Mouse (Mus musculus) MEL (cell line): ENCODE results near the gene 1700029H14Rik. TPM values are rescaled to one million over a fixed set of nuclear protein-coding genes. Genes with fewer than 3 reads are reported as not detected.

Experiments used
- DNase-seq: peaks from one replicate; pipeline ENCODE4 v3.0.0; 2011; ENCODE audit warnings: low read depth, low spot score
- H3K27ac ChIP-seq: 2 replicates; pipeline ENCODE4 v1.5.1; 2012; ENCODE audit warnings: low read depth, mild to moderate bottlenecking, control low read depth, low read length, moderate library complexity; ENCODE audit not compliant: control insufficient read depth
- H3K27me3 ChIP-seq, 2 experiments: fragments of 150-350 bp in 1 of 2; sonication (generic) in 1 of 2; 2 replicates each; pipeline ENCODE4 v1.6.1; 2012; ENCODE audit warnings: low read length in 2 of 2, mild to moderate bottlenecking in 2 of 2, improper control_type of control experiment in 1 of 2, moderate library complexity in 1 of 2; ENCODE audit not compliant: insufficient read depth in 2 of 2, control insufficient read depth in 1 of 2
- H3K36me3 ChIP-seq, 2 experiments: 2 replicates each; pipeline ENCODE4 v1.6.1; 2012 to 2014; ENCODE audit warnings: low read length in 2 of 2, improper control_type of control experiment in 1 of 2, inconsistent platforms in 1 of 2, mild to moderate bottlenecking in 1 of 2; ENCODE audit not compliant: insufficient read depth in 2 of 2, control insufficient read depth in 1 of 2
- H3K4me1 ChIP-seq, 2 experiments: fragments of 150-350 bp in 1 of 2; sonication (generic) in 1 of 2; 2 replicates each; pipeline ENCODE4 v1.6.1; 2012; ENCODE audit warnings: low read length in 2 of 2, improper control_type of control experiment in 1 of 2, mild to moderate bottlenecking in 1 of 2; ENCODE audit not compliant: insufficient read depth in 2 of 2, control insufficient read depth in 1 of 2
- H3K4me3 ChIP-seq, 2 experiments: fragments of 150-350 bp in 1 of 2; sonication (generic) in 1 of 2; 2 replicates each; pipeline ENCODE4 v1.5.1; 2012; ENCODE audit warnings: low read depth in 2 of 2, low read length in 2 of 2, mild to moderate bottlenecking in 2 of 2, moderate library complexity in 2 of 2, control low read depth in 1 of 2, improper control_type of control experiment in 1 of 2; ENCODE audit not compliant: control insufficient read depth in 1 of 2, insufficient read depth in 1 of 2
- H3K79me2 ChIP-seq: 2 replicates; pipeline ENCODE4 v1.6.1; 2012; ENCODE audit warnings: mild to moderate bottlenecking, low read length, moderate library complexity; ENCODE audit not compliant: control insufficient read depth, poor library complexity, insufficient read depth
- H3K9ac ChIP-seq: 2 replicates; pipeline ENCODE4 v1.6.1; 2012; ENCODE audit warnings: low read depth, mild to moderate bottlenecking, control low read depth, low read length, moderate library complexity; ENCODE audit not compliant: control insufficient read depth, poor library complexity, severe bottlenecking
- H3K9me3 ChIP-seq: fragments of 150-350 bp; sonication (generic); replicated peaks from 2 replicates; pipeline ENCODE4 v1.6.1; 2012; ENCODE audit warnings: mild to moderate bottlenecking, low read length, improper control_type of control experiment, moderate library complexity; ENCODE audit not compliant: insufficient read depth
- E2F4 ChIP-seq: IDR thresholded peaks from 2 replicates; pipeline ENCODE4 v1.6.1; 2011; ENCODE audit warnings: low read depth, low read length, improper control_type of control experiment, borderline replicate concordance
- TBP ChIP-seq: IDR thresholded peaks from 2 replicates; pipeline ENCODE4 v1.8.0; 2011; ENCODE audit warnings: low read depth, low read length, improper control_type of control experiment
- USF1 ChIP-seq: IDR thresholded peaks from 2 replicates; pipeline ENCODE4 v1.6.1; 2014; ENCODE audit warnings: low read depth, mild to moderate bottlenecking, inconsistent platforms, low read length, improper control_type of control experiment, moderate library complexity
- ZKSCAN1 ChIP-seq: IDR thresholded peaks from 2 replicates; pipeline ENCODE4 v1.6.1; 2012; ENCODE audit warnings: low read depth, mild to moderate bottlenecking, inconsistent platforms, low read length, improper control_type of control experiment, moderate library complexity
- polyA plus RNA-seq, 2 experiments: library from polyadenylated mRNA; stranded (reverse) in 1 of 2; unstranded in 1 of 2; fragments of >175 nt in 1 of 2; fragments of >200 nt in 1 of 2; gene quantifications; 2 replicates each; pipeline versions ENCODE4 v1.2.1 to v1.2.4; 2012; ENCODE audit warnings: low replicate concordance in 2 of 2, low read depth in 1 of 2; ENCODE audit not compliant: insufficient read length in 2 of 2, insufficient read depth in 1 of 2, missing spikeins in 1 of 2
- total RNA-seq: library from RNA; depleted of rRNA; stranded (reverse); fragments of 300-350 nt; gene quantifications from 2 replicates; pipeline ENCODE4 v1.2.3, GENCODE M21; 2012; rRNA removed

1700029H14Rik gene
- total and polyA plus RNA-seq, 3 experiments: 0.06 TPM; not detected in 2

DNA sequence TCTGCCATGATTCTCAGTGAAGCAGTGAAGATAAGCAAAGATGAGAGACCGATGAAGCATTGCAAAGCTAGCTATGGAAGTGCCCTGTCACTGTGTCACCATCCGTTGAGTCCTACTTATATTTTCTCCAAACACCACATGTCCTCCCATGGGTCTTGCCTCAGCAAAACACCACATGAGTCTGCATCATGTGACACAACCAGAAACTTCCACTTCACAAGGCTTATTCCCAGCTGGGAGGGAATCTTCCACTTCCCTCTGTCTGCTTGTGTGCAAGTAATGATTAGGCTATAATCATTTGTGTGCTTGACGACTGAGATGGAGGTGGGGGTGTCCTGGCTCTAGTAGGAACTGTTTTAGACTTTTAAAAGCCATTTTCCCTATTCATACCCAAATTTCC, 61.0 kb downstream of the 1700029H14Rik start:
- Histone ChIP-seq H3K4me3 (no peak overlapping the region), H3K9ac (no peak overlapping the region)
- DNase-seq: no peak

More for the DNA sequence above, 61.0 kb downstream of the 1700029H14Rik start:
- no peaks in the 10 kb centered on the region for H3K79me2 ChIP-seq
- TF ChIP-seq TBP (no peak), USF1 (peak; percentile 30; the same call in 1 of the 2 replicates), ZKSCAN1 (no peak), E2F4 (no peak)
- TF ChIP-seq, all 39 proteins: peak for 1
- no peaks in the 10 kb centered on the region for H3K9me3 ChIP-seq
- H3K27ac ChIP-seq: no peak overlapping the region
- peaks cover 0 to 12% of the 10 kb centered on the region in 2 experiments; a peak in 2 of 4 replicates for H3K4me1 ChIP-seq
- H3K27me3 ChIP-seq: no peaks in the 10 kb centered on the region; a peak in 1 of 4 replicates
- peaks cover 0 to 5% of the 10 kb centered on the region in 2 experiments; a peak in 2 of 4 replicates for H3K36me3 ChIP-seq

Other genes starting within 250 kb of the 1700029H14Rik start
- 214 and 256 TPM in 2 replicates for gene Tfdp1, start 223.7 kb downstream of the 1700029H14Rik start, total RNA-seq
- gene Tfdp1, start 223.7 kb downstream of the 1700029H14Rik start, polyA plus RNA-seq: 100 to 1,000 TPM; 143 to 331 TPM
- 0.08 TPM in 1 of 2 replicates, not detected in the other for gene Atp4b, start 165.6 kb downstream of the 1700029H14Rik start, total RNA-seq
- gene Atp4b, start 165.6 kb downstream of the 1700029H14Rik start, polyA plus RNA-seq: under 1 TPM in 1 of 2 experiments, not detected in 1; 0.14 TPM
- under 0.01 TPM in 1 of 2 replicates, not detected in the other for gene Grk1, start 157.4 kb downstream of the 1700029H14Rik start, total RNA-seq
- under 1 TPM in 1 of 2 experiments, not detected in 1; 0.03 TPM for gene Grk1, start 157.4 kb downstream of the 1700029H14Rik start, polyA plus RNA-seq
- not detected in 2 replicates for gene Tmem255b, start 127.3 kb downstream of the 1700029H14Rik start, total RNA-seq
- not detected for gene Tmem255b, start 127.3 kb downstream of the 1700029H14Rik start, polyA plus RNA-seq
- not detected in 2 replicates for gene Gas6, start 68.0 kb downstream of the 1700029H14Rik start, total RNA-seq
- gene Gas6, start 68.0 kb downstream of the 1700029H14Rik start, polyA plus RNA-seq: not detected
- gene Rasa3, start 115.1 kb upstream of the 1700029H14Rik start, total RNA-seq: 18.3 and 22.4 TPM in 2 replicates
- gene Rasa3, start 115.1 kb upstream of the 1700029H14Rik start, polyA plus RNA-seq: 10 to 100 TPM in 1 of 2 experiments, not detected in 1; 28.0 TPM
- gene Cfap97d2, start 143.4 kb upstream of the 1700029H14Rik start, total RNA-seq: not detected in 2 replicates
- gene Cfap97d2, start 143.4 kb upstream of the 1700029H14Rik start, polyA plus RNA-seq: not detected
- gene Cdc16, start 195.2 kb upstream of the 1700029H14Rik start, total RNA-seq: 57.2 and 59.6 TPM in 2 replicates
- gene Cdc16, start 195.2 kb upstream of the 1700029H14Rik start, polyA plus RNA-seq: 10 to 100 TPM in 1 of 2 experiments, not detected in 1; 53.6 TPM
- gene Upf3a, start 223.2 kb upstream of the 1700029H14Rik start, total RNA-seq: 26.1 and 29.3 TPM in 2 replicates
- 10 to 100 TPM in 1 of 2 experiments, not detected in 1; 39.8 TPM for gene Upf3a, start 223.2 kb upstream of the 1700029H14Rik start, polyA plus RNA-seq